Mouse (Mus musculus) cerebellum, adult 18-20 months (tissue): Measurements from ENCODE around the gene Zfp385c.
A peak's percentile ranks its signal among the peaks of the same experiment; 100 is the strongest.
"Not testable (repeated sequence)": the region's sequence is repeated elsewhere in the genome, so short reads cannot be mapped to it uniquely, and the experiment has no call there.

Experiments used
- DNase-seq, 2 experiments: peaks; one replicate each; pipeline ENCODE4 v3.0.0; 2021

Gene Zfp385c

DNA sequence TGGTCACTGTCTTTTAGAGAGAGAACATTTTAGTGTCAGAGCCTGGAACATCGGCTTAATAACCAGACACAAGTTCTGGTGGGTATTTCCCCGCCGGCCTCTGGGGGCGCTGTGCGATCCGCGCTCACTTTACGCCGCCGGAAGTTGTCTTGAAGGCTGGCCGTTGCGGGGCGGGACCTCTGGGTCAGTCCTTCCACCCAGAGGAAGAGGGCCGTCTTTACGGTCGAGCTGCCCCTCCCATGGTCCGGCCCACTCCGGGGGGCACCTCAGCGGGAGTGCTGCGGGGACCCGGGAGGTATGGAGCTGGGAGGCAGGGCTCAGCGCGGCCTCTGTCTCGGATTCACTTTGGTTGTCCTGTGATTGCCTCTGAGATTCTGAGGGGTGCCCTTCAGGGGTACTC, 69.5 kb downstream of the Zfp385c start:
- DNase-seq = peak; percentile 95 to 97

DNA sequence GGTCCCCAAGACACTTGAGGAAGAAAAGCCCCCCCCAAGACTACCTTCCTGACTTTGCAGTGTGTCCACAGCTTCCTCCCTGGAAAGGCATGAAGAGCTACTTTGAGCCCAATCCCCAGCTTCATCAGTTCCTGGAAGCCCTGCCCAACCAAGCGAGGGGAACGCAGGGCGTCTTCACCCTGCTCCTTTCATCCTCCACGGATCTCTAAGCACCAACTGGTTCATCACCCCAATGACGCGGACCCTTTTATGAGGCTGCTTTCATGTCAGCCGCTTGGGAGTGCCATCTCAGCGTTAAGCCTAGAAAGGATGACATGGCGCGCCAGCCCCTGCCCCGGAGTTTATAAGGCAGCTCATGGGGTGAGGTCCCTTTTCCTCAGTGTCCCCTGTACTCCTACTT, 72.3 kb downstream of the Zfp385c start, which contains the start of gene Dnajc7:
Gene Dnajc7 (minus strand): TSS at position 187 of the 400 bp plus-strand sequence.
- DNase-seq = no peak

DNA sequence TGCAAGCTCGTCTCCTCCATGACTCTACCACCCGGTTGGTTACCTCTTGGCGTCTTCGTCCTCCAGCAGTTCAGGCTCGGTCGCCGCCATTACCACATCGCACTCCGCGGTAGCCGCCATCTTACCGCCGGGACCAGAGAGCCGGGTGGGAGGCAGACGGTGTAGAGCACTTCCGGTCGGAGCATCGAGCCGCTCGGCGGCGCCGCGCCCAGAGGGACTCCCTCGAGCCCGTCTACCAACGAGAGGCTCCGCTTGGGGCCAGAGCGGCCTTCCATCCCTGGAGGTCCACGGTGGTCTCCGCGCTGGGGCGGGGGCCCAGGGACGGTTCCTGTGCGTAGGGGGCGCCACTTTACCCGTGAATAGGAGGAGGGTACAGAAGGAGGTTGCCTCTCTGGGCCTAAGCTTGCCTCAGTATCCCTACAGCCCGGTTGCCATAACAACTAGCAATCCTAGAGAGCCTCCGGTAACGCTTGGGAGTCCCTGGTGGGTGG, 72.7 kb downstream of the Zfp385c start:
- peak; percentile 95 to 96 for DNase-seq

DNA sequence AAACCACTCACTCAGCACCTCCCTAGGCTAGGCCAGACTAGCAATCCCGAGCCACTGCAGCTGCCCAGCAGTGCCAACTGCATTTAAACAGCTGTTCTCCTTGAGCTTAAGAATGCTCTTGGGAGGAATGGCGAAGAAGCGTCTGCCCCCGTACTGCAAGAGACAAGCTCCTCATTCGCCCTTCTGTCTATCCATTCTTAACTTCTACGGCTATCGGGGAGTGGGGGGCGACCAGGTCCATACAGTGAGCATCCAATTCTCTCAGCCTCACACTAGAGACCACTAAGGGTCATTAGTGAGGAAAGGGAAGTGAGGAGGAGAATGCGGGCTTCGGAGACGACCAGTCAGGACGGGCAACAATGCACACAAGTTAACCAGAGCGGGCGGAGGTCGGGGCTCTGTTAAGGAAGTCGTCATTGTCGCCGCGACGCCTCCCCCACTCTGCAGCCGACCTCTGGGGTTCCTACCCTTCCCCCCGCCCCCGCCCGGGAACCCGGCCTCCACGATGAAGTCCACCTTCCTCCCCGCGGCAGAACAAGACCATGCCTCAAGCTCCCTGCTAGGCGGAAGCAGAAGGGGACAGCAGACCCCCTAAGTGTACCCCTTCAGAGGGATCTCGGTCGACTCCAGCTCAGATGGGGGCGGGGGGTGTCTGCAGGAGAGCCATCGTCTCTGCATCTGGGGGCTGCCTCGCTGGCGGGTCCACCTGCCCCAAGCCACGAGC, 73.3 kb downstream of the Zfp385c start, which contains the start of gene Nkiras2:
Gene Nkiras2 (plus strand): TSS at position 484 of the 724 bp plus-strand sequence.
- peak; percentile 31 to 43 for DNase-seq

DNA sequence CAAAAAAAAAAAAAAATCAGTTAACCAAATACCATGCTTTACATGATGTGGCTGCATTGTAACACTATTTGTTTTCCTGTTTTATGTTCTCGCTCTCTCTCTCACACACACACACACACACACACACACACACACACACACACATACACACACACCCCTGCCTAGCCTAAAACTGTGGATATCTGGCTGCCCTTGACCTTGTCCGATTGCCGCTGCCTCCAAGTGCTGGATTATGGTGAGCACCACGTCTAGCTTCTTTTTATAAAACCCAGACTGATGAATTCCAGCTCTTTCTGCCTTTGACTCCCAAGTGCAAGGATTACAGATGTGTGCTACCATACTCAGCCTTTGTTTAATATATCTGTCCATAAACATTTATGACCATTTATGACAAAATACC, 74.8 kb downstream of the Zfp385c start:
- no peak for DNase-seq

DNA sequence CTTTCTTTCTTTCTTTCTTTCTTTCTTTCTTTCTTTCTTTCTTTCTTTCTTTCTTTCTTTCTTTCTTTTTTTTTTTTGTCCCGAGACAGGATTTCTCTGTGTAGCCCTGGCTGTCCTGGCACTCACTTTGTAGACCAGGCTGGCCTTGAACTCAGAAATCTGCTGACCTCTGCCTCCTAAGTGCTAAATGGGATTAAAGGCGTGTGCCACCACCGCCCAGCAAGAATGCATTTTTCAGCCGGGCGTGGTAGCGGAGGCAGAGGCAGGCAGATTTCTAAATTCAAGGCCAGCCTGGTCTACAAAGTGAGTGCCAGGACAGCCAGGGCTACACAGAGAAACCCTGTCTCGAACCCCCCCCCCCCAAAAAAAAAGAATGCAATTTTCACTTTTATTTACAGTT, 75.4 kb downstream of the Zfp385c start:
- DNase-seq = not testable (repeated sequence)

DNA sequence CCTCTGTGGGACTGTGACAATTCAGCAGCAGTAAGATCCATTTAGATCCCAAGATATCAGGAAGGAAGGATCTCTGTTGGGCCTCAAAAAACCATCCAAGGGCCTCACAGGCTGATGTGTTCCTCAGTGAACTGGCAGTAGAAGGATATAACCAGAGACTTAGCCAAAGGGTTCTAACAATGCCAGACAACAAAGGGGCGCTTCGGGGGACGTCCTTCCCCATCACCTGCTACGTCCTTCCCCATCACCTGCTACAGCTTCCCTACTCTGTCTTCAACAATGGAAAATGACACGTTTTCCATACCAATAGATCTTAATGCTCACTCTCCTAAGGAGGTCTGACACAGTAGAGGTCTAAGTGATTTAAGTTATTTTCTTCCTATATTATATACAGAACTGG, 75.9 kb downstream of the Zfp385c start:
- DNase-seq = no peak

DNA sequence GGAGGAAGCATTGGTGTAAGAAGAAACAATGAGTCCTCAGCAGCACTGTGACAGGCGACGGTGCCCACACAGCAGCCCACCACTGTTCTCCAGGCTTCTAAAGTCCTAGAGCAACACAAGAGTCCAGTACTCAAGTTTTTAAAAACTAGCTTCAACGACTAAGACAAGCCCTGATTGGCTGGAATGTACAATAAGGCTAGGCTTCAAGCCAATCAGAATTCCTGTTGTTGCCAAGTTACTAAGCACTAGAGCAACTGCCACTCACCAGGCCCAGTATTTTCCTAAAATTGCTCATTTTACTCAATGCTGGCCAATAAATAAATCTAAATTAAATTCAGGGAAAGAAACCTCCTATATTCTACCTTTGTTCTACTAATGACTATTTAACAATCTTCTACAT, 79.0 kb downstream of the Zfp385c start:
- no peak for DNase-seq

DNA sequence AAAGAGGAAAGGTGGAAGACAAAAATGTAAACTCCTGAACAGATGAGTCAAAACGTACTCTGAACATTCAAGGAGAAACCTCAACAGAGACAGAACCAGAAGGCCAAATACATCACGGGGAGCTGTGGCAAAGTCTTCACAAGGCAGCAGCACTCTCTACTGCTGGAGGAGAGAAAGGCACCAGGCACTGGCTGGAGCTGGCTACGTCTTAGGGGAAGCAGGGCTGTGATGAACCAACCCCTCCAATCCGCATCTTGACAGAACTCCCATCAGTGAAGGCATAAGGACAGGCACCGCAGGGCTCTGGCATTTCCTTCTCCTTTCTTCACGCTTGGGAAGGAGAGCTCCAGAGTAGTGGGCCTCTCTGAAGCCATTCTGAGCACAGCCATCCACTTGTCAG, 80.6 kb downstream of the Zfp385c start:
- DNase-seq = peak; percentile 44 to 57

DNA sequence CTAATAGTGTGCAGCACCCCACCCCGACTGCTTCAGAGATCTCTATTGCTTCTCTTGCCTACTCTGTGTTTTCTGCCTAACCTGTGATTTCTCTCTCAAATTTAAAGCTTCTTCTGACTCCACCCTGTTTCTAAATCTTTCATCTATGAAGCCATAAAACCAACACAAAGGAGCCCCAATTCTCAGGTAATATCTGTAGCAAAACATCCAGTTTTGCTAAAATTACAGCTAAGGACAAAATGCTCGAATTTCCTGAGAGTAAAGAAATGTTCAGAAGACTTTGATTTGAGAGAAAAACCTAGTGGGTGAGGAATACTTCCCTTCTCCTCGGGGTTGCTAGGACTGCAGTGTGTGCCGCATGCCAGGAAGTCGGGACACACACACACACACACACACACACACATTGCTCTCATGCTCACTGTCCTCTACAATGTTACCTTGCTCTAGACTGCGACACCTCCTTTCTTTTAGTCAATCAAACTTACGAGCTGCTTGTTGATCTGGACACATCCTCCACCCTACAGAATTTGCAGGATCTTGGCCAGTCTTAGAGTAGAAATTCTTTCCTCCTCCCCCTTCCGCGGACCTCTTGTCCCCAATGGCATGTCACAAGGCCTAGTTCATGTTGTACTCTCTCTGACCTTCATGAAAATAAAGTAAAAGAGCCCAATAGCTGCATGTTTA, 82.1 kb downstream of the Zfp385c start:
- no peak for DNase-seq

DNA sequence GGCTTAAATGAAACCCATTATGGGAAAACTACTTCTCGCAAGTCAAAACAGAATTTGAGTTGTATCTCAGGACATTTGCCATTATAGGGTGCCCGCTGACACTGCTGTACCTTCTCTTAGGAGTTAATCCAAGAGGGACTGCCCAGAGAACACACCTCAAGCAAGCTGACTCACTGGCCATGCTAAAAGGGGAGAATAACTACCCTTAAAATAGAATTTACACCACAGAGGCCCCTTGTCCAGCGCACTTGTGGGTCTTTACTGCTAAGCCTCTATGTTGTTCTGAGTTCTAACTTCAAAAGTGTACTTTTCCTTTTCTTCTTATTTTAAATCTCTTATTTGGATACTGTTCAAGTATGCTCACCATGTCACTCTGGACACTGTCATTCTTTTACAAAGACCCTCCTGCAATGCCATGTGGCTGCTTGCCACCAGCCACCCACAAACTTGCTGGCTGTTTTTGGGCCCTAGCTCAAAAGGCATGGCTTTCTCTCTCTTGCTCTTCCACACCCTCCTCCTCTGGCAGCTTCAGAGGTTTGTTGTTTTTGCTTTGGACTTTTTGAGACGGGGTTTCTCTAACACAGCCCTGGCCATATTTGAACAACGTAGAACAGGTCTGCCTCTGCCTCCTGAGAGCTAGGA, 82.8 kb downstream of the Zfp385c start:
- DNase-seq = no peak

DNA sequence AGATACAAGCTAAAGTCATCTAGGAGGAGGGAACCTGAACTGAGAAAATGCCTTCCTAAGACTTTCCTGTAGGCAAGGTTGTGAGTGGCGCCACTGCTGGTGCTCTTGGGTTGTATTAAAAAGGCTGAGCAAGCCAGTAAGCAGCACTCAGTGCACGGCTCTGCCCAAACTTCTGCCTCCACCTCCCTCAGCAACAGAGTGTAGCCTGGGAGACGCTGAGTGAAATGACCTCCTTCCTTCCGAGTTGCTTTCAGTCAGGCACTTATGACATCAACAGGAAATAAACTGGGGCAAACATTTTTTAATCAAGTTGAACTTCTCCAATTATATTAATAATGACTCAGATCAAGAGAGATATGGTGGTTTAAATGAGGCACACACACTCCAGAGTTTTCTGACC, 83.5 kb downstream of the Zfp385c start:
- DNase-seq = no peak

DNA sequence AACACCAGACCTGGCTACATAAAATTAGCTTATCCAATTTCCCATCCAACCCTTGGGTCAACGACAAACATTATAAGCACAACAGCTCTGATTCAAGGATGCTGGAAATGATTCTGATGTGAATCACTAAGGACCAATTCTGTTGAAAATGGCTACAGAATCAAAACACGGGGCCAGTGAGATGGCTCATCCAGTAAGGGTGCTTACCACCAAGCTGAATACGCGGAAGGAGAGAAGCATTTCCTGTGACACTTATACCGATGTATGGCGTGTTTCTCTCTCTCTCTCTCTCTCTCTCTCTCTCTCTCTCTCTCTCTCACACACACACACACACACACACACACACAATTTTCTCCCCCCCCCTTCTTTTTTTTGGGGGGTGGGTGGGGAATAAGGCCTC, 85.1 kb downstream of the Zfp385c start:
- DNase-seq = no peak

DNA sequence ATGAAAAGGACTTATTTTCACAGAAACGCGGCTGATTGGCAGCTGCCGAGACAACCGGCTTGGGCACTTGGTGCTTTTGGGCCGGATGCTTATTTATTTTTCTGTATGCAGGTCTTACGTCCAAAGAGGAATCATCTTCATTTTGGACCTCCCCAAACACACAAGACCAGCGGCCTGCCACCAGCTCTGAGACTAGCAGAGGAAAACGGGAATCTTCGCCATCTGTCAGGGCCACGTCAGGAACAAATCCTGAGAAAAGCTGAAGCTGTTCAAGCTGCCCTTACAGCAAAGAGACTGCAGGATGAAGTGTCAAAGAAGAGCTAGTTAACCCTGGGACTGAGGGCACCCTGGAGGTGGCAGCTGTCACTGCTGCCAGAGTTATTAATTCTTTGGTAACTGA, 86.8 kb downstream of the Zfp385c start:
- peak; percentile 58 to 68 for DNase-seq

DNA sequence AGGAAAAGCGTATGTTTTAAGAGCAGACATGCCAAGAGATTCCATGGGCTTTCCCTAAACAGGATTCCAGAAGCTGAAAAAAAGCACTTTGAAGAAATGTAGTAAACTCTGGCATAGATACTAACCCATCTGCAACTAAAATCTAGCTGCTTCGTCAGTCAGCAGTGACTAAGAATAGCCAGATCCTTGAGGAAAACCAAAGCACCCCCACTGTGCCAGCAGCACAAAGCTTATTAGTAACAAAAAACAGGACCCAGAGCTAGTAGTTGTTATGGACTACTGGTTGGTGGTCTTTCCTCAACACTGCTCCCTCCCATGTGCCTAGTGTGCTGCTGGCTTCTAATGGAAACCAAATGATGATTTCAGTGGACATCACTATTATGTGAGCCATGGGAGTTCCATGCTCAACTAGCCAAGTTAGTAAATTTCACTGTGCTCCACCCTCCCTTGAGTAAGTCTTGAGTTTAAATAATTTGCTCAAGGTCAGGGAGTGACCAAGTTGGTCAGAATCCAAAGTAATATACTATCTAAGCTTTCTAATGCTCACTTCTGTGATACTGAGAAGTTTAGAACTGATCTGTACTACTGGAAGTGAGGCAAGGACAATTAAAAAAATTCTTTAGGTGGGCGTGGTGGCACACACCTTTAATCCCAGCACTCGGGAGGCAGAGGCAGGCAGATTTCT, 87.8 kb downstream of the Zfp385c start:
- DNase-seq = peak in 1 of 2 experiments; percentile 24

DNA sequence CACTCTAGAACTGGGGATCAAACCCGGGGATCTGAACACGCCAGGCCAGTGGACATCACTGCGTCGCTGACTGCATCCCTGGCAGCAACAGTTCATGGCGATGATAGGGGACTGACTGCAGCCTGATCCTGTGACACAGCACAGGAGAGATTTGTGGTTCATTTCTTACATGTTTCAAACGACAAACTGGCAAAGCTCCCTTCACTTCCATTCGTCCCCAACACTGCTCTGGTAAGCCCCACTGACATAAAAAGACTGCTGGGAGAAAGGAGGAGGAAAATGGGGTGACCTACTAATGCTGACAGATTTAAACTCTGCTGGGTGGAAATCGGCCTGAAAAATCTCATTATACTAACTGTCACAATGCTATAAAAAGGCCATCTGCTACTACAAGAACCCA, 88.4 kb downstream of the Zfp385c start:
- DNase-seq = peak; percentile 39 to 54

DNA sequence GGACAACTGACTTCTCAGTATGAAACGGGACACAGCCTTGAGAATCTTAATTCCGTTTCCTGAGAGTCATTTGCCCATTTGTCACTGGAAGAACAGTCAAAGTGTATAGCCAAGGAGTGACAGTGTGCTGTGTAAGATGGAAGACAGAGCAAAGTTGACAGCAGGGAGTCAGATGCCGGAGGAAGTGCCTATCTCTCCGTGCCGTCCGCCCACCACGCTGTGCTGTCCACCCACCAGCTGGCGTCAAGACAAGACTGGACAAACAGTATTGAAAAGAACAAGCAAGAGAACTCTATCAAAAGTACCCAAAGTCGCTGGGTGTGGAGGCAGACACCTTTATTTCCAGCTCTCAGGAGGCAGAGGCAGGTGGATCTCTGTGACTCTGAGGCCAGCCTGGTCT, 89.1 kb downstream of the Zfp385c start:
- DNase-seq = peak; percentile 26 to 32

DNA sequence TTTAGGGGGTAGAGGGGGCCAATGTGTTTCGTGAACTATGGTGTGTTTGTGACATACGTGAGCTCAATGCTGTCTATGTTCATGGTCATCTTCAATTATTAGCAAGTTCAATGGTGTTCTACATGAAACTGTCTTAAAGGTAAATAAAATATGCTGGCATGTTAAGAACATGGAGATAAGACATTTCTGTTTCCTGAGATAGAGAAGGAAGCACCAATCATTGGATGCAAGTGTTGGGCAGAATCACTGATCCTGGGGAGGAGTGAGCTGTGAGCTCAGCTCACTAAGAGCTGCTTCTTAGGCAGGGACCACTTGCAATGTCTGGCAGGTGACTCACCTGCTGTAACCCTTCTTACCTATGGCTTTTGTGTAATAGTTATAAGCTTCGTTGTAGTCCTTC, 90.9 kb downstream of the Zfp385c start:
- no peak for DNase-seq

DNA sequence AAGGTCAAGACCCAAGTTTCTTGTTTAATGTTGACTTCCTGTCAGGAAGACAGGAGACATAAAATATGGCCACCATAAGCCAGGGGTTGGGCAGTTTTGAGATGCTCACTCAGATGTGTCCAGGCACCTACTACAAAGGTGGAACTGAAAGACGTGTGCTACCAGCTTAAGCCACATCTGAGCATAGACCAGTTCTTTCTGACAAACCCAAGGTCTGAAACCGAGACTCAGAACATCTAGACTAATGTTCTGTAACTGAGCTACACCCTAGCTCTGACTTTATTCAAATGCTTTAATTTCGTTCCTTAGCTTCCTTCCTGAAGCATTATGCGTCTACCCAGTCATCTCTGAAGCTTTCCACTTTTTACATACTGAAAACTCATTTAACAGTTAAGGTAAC, 94.2 kb downstream of the Zfp385c start:
- no peak for DNase-seq

DNA sequence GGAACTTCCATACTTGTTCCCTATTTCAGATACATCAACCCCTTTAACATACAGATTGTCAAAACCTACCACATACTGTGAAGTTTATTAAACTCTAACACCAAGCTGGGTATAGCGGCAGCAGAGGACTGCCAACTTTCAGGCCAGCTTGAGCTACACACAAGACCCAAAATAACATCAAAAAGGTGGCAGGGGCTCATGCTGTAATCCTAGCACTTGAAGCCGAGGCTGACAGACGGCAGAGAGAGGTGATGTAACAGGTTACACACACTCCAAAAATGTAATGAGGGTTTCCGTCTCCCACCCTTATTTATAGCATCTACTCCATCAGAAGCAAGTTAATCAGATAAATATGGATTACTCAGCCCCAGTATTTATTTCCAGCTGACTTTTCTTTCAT, 96.7 kb downstream of the Zfp385c start:
- DNase-seq = no peak

DNA sequence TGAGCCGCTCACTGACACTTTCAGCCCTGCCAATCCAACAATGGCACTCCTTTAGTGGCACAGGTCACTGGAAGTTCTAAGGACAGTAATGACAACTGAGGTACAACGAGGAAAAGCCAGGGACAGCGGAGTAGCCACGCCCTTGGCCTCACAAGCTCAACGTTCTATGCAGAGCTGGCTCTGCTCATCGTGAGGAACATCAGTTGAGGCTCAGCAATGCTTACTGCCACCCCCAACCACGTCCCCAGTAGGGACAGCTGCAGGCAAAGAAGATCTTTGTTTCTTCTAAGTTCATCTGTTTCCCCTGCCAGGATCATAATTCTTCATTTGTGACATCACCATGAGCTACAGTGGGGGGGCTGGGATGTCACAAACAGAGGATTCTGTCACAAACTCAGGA, 97.6 kb downstream of the Zfp385c start:
- DNase-seq = no peak

DNA sequence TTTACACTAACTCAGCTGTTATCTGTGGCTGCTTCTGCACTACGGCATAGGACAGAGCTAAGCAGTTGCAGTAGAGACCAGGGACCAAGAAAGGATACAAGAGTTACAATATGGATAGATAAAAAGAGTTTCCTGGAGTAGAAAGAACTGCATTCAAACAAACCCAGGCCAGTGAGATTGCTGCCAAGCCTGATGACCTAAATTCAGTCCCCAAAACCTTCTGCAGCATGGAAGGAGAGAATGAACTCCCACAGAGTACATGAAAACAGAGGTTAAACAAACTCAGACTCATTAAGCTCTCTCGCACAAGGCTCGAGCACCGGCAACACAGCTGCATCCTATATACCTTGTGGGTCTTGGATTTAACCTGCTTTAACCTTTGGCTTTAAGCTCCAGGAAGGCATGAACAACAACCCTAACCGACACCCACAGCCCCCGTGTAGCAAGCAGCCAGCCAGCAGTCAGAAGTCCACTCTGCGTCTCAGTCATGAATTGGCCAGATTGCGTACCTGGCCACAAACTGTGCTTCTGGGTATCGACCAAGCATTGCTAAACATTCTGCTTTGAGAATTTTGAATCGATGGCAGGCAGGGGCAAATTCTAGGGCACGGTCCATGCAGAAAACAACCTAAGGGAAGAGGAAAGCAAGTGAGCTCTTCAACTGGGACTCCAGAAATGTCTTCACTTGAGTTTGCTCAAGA, 99.8 kb downstream of the Zfp385c start:
- DNase-seq = peak; percentile 51 to 55

DNA sequence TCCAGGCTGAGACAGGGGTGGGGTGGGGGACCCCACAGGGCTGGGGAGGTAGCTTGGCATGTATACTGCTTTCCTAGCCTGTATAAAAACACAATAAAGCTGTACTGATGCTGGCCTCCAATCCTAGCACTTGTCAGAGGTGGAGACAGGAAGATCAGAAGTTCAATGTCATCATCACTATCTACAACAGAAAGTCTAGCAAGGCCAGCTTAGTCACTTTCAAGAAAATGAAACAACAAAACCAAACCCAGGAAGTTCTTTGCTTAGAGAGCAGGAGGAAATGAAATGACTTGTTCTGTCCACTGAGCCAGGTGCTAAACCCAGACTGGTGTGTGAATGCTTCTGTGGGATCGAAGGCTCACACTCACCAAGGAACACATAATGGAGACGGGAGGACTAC, 103.8 kb downstream of the Zfp385c start:
- DNase-seq = no peak
